Mouse (Mus musculus) cerebellum, postnatal 25 days (tissue): ENCODE measurements around the gene Ccl5.
"Not testable (repeated sequence)": the region's sequence is repeated elsewhere in the genome, so short reads cannot be mapped to it uniquely, and the experiment has no call there.

ENCODE experiments used
- DNase-seq, 2 experiments: peaks; one replicate each; pipeline ENCODE4 v3.0.0; 2021; ENCODE audit warnings: mixed read lengths in 2 of 2

Gene Ccl5

DNA sequence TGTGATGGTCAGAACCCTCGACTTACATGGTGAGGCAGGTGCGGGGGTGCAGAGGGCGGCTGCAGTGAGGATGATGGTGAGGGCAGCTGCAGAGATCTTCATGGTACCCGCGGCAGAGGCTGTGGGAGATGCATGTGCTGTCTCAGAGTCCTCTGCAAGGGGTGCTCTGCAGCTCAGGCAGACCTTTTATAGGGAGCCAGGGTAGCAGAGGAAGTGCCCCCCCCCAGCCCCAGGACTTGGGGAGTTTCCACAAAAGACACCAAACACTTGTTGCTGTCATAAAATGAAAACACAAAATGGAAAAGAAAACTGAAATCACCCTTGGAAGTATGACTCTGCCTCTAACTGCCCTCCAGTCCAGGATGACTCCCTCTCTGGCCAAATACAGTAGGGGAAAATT lies at the start of gene Ccl5:
Ccl5 (minus strand) TSS at position 159 of the 400 bp plus-strand sequence.
- no peak for DNase-seq

- DNase-seq: no peak
These were observed 48.7 kb upstream of the Ccl5 start for GRCm38 (mm10) chr11:83578999-83579398.

DNA sequence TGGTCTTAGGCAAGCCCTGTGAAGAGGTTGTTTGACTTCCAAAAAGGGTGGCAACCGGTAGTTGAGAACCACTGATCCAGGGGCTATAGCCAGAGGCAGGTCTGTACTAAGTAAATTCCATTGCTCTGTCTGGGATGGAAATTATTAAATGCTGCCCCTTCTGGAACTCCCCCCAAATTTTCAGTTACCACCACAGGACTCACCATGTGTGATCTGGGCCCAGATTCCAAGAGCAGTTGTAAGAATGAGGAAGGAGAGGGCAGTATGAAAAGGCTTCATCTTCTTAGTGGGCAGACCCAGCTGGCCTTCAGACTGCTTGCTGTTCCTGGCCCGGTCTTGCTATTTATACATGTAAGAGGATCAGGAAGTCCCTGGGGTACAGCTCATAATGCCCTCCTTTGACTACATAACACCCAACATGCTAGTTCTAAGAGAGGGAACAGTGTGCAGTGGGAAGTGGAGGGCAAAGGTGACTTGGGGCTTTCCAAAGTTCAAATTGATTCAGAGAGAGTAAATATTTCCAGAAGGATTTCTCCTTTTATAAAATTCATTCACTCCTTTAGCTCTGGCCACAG lies 48.0 kb upstream of the Ccl5 start, which contains the start of gene Ccl9:
Ccl9 (minus strand) TSS at position 451 of the 575 bp plus-strand sequence.
- DNase-seq: no peak

GRCm38 (mm10) chr11:83576927-83577555 lies 46.7 kb upstream of the Ccl5 start:
- DNase-seq: no peak

DNA sequence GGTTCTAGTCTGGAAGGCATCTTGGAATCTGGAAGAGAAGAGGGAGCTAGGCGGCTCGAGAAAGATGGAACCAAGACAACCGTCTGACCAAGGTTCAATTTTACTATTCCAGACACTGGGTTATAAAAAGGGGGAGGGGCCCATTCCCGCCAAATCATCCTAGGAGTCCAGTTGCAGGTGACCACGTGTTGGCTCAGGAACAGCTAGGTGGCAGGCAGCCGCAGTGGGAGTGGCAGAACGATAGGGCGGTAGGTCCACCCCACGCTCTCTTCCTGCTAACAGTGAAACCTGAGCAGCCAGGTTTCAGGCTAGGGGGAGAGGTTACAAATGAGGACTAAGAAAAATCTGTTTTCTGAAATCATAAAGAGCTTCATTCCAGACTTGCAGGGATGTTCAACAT lies 42.5 kb upstream of the Ccl5 start:
- DNase-seq: no peak

- DNase-seq: no peak
These were observed 41.9 kb upstream of the Ccl5 start for GRCm38 (mm10) chr11:83572223-83572622.

GRCm38 (mm10) chr11:83570189-83570588 lies 39.9 kb upstream of the Ccl5 start:
- no peak for DNase-seq

DNA sequence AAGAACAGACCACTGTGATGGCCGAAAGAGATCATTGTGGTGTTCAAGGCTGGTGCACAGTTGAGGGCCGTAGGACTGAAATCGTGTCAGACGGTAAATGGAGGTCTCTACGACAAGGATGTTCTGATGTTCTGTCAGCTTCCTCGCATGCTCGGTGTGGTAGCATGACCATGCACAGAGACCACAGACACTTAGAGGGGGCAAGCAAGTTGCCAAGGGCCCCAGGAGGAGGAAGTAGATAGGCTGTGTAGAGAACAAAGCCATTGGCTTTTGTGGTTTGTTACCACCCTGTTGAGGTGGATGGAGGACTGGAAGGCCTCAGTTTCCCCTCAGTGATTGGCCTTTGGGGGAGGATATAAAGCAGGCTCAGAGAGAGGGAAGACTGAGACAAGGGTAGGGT lies 38.9 kb upstream of the Ccl5 start:
- DNase-seq: no peak

DNA sequence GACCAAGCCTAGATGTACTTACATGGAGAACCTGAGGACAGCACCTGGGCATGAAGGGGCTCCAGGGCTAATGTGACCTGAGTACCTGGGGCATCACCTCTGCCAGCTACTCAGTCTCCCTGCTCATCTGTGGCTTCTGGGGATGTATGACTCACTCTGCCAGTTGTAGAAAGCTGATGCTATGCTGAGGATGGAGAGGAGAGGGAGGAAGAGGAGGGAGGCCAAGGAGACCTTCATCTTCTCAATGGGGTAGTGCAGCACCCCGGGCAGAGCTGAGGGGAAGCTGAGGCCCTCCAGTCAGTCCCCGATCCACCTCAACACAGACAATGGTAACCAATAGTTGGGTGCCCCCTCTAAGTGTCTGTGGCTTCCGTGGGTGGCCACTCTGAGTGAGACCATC lies 38.5 kb upstream of the Ccl5 start:
- DNase-seq: no peak

DNA sequence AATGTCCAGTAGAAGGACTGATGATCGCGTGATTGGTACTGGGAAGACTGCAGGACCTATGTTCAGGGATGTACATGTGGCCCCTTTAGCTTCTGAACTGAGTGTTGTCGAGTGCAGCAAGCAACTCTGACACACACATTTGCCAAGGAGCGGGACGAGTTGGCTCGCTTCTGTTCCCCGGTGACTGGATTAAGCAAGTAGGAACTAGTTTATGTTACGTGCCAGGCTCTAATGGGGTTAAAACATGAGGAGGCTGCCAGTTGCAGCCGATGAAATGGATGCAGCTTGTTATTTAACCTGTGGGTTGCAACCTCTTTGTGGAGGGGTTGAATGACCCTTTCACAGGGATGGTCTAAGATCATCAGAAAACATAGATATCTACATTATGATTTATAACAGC lies 37.7 kb upstream of the Ccl5 start:
- no peak for DNase-seq

DNA sequence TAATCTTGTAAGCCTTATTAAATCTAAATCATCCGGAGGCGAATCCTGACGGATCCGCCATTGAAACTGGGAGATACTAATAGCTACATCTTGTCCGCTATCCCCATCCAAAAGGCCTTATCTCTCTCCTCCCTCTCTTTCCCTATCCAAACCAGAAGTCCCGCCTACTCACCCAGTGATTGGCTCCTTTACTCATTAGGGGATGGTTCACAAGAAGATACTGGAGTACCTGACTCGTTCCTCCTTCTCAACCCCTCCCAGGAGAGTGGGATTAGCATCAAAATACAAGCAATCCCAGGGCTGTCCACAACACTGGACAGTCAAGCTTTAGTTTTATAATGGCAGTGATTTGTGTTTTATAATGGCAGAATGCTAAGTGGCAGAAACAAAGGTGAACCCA lies 37.0 kb upstream of the Ccl5 start:
- no peak for DNase-seq

DNA sequence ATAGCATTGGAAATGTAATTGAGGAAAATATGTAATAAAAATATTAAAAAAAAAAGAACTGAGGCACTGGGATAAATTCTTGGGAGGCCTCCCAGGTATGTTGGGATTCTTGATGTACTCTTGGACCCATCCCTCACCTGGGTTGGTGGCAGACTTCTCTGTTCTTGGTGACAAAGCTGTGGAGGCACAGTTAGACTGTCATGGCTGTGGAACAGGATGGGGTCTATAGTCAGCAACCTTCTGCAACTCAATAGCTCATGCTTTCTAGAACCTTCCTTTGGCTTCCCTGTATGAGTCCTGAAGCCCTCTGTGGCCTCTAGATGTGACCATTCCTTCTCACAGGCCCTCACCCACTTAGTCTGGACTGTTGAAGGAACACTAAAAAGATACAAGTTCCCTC lies 36.3 kb upstream of the Ccl5 start:
- no peak for DNase-seq

DNA sequence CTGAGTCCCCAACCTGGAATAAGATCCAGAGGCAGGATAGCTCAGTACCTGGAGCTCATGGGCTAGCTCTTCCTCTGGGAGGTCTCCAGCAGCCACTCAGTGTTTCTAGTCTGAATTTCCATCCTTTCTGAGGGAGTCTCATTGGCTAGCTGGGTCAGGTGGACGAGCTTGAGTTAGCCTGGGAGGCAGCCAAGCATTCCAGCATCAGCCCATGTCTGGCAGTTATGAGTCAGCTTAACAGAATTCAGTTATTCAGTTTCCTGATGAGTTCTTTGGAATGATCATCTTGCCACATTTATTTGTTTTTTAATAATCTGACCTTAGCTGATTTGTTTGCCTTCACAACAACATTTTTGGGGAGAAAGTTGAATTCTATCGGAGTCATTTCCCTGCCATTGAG lies 33.4 kb upstream of the Ccl5 start:
- DNase-seq: no peak

DNA sequence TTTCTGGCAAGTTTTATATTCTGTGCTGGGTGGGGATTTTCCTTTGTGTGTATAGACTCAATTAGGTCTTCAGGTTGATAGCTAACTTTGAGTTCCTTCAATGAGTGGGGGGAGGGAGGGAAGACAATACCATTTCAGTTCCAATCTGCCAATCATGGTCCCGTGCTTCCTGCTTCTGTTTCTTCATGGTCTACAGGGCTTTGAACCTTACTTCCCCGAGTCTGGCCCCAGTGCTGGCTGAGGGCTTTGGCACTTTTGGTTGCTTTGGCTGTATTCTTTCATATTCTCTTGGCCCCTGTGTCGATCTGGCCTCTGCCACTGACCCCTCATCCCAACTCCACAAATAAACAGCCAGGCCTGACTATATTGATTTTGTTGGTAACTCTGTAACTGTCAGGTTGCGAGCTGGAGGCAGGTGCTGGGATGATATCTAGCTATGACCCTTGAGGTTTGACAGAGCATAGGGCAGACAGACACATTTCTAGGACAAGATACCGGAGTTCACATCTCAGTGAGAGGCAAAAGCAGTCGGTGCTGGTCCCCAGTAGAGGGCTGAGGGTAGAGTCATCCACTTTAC lies 32.1 kb upstream of the Ccl5 start:
- DNase-seq: no peak

GRCm38 (mm10) chr11:83560405-83560804 lies 30.1 kb upstream of the Ccl5 start:
- no peak for DNase-seq

- DNase-seq: no peak
These were observed 26.8 kb upstream of the Ccl5 start for GRCm38 (mm10) chr11:83557074-83557473.

GRCm38 (mm10) chr11:83556085-83556781 lies 25.9 kb upstream of the Ccl5 start:
- peak; percentile 15 to 17 for DNase-seq

DNA sequence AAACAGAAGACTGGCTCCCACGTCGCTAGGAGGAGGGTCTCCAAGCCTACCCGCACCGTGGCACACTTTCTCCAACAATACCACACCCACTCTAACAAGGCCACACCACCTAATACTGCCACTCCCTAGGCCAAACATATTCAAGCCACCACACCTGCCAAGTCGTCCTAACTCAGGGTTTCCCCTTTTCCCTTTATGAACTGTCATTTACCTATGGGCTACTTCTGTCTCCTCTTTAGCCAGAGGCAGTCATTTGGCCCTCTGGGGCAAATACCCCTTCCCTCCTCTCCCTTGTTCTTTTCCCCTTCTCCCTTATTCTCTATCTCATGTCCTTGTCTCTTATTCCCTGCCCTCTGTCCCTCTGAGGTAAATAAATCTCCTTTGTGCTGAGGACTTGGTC lies 21.4 kb upstream of the Ccl5 start:
- DNase-seq: no peak

GRCm38 (mm10) chr11:83551037-83551436 lies 20.7 kb upstream of the Ccl5 start:
- not testable (repeated sequence) for DNase-seq

DNA sequence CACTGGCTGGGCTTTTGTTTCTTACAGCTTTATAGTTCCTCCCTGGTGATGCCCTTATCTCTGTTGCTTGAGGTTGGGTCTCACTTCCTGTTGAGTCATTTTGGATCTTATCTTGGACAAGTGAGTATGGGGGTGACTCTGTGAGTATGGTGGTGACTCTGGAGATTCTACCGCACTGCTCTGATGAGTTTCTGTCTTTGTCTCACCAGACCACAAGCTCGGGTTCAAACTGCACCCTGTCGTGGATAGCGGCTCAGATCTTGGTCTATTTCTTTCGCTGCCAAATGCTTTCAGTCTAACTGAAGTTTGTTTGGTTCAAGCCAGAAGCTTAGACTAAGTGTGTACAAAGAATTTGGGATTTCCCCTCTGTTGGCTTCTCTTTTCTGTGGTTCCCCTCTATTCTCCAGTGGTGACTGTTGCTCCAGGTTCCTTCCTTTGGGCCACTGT lies 19.9 kb upstream of the Ccl5 start:
- DNase-seq: no peak

- no peak for DNase-seq
These were observed 13.9 kb upstream of the Ccl5 start for GRCm38 (mm10) chr11:83544214-83544613.

GRCm38 (mm10) chr11:83541415-83541814 lies 11.1 kb upstream of the Ccl5 start:
- no peak for DNase-seq

GRCm38 (mm10) chr11:83540931-83541330 lies 10.6 kb upstream of the Ccl5 start:
- DNase-seq: no peak
